Mouse (Mus musculus): ENCODE measurements at regions not wholly inside any gene's neighbourhood (a gene's known extent, or its start where the extent isn't known, plus 50 kb on each side); places are given as distances from the start of the nearest gene placed in this dataset.

DNA sequence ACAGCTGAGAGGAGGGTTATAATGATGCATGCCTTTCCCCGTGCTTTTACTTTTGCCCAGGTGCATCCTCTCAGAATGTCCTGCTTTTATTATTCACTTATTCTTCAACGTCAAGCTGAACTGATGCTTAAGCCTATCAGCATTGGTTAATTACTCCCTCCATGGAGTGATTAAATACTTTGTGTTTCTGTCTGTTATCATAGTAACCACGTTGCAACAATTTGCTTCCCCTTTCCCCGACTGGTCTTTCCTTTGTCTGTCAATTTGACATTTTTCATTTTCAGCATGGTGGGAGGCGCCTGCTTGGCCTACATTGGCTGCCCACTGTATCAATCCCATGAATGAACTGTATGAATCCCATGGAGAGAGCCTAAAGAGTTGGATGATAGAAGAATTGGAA is 101.8 kb downstream of the Ccdc71l start:
- H3K4me1 ChIP-seq (ENCODE audit: control insufficient read depth, insufficient read depth, insufficient read length, low read length), result no peaks in the 10 kb centered on the region

DNA sequence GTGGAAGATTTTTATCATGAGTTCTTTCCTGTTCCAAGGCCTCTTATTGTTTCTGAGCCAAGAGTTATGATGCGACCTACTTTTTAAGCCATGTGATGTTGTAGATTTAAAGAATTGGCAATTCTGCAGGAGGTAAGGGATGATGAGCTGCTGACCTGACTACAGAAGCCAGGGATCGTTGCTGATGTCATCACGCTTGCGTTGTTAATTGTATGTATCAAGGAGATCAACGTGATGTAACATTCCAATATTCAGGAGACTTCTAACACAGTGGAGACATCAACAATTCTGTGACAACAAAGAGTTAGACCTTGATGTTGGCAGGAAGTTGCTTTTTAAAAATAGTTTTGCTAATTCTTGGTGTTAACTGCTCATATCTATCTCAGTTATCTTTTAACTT is 102.5 kb downstream of the Ccdc71l start:
- H3K27ac ChIP-seq (replicated peaks; ENCODE audit: low read depth, low read length), result no peak overlapping the region
- no peaks in the 10 kb centered on the region for H3K4me1 ChIP-seq (ENCODE audit: control insufficient read depth, insufficient read depth, insufficient read length, low read length)
- H3K4me3 ChIP-seq (ENCODE audit: insufficient read depth, low read depth, low read length), result no peak overlapping the region

More for the DNA sequence above, 101.8 kb downstream of the Ccdc71l start:
- no peak overlapping the region for H3K27ac ChIP-seq (replicated peaks; ENCODE audit: low read depth, low read length)
- H3K4me3 ChIP-seq (ENCODE audit: insufficient read depth, low read depth, low read length), result no peak overlapping the region

- peaks cover 2% of the 10 kb centered on the region; the same call in 1 of the 2 replicates for H3K4me1 ChIP-seq (ENCODE audit: control insufficient read depth, insufficient read depth, insufficient read length, low read length)
- no peak overlapping the region for H3K27ac ChIP-seq (replicated peaks; ENCODE audit: low read depth, low read length)
- H3K4me3 ChIP-seq (ENCODE audit: insufficient read depth, low read depth, low read length), result no peak overlapping the region
These were observed 103.8 kb downstream of the Ccdc71l start for GRCm38 (mm10) chr12:32482343-32482742.

GRCm38 (mm10) chr12:32482777-32483176 is 104.3 kb downstream of the Ccdc71l start:
- Histone ChIP-seq H3K4me1 (ENCODE audit: control insufficient read depth, insufficient read depth, insufficient read length, low read length) (peaks cover 4% of the 10 kb centered on the region; the same call in 1 of the 2 replicates), H3K27ac (replicated peaks; ENCODE audit: low read depth, low read length) (no peak overlapping the region), H3K4me3 (ENCODE audit: insufficient read depth, low read depth, low read length) (no peak overlapping the region)

GRCm38 (mm10) chr12:32486246-32486645 is 107.7 kb downstream of the Ccdc71l start:
- no peak overlapping the region for H3K27ac ChIP-seq (replicated peaks; ENCODE audit: low read depth, low read length)
- H3K4me3 ChIP-seq (ENCODE audit: insufficient read depth, low read depth, low read length), result no peak overlapping the region
- H3K4me1 ChIP-seq (ENCODE audit: control insufficient read depth, insufficient read depth, insufficient read length, low read length), result peaks cover 9% of the 10 kb centered on the region; the same call in 1 of the 2 replicates

DNA sequence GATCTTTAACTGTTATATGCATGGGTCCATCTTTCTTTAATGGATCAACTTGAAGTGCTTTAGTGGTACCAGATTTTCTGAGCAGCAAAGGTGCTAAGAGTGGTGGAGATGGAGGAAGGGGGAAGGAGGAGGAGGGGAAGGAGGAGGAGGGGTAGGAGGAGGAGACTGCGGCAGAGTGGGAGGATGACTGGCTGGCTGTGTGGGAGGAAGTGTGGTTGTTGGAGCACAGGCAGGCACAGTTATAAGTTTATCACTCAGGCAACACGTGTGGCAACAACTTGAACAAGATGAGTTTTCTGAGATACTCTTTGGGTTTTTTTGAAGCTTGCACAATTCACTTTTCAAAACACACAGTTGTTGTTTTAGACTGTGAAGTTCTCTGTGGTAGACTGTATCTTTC is 108.2 kb downstream of the Ccdc71l start:
- H3K4me1 ChIP-seq (ENCODE audit: control insufficient read depth, insufficient read depth, insufficient read length, low read length), result peaks cover 9% of the 10 kb centered on the region; the same call in 1 of the 2 replicates
- H3K4me3 ChIP-seq (ENCODE audit: insufficient read depth, low read depth, low read length), result no peak overlapping the region
- no peak overlapping the region for H3K27ac ChIP-seq (replicated peaks; ENCODE audit: low read depth, low read length)

GRCm38 (mm10) chr12:32487883-32488577 is 109.5 kb downstream of the Ccdc71l start:
- Histone ChIP-seq H3K4me1 (ENCODE audit: control insufficient read depth, insufficient read depth, insufficient read length, low read length) (peaks cover 9% of the 10 kb centered on the region; the same call in 1 of the 2 replicates), H3K27ac (replicated peaks; ENCODE audit: low read depth, low read length) (peak overlapping the region; percentile 85), H3K4me3 (ENCODE audit: insufficient read depth, low read depth, low read length) (no peak overlapping the region)

DNA sequence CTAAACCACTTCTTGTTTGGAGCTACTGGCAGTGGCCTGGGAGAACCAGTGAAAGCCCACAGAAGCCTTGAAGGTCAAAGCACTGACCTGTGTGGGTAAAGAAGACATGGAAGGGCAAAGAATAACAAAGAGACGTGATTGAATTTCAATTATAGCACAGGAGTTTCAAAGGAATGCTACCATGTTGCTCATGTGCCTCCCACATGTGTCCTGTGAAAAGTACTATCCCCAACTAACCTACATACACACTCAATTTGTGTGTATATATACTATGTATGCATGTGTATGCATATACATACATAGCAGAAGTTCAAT is 110.0 kb downstream of the Ccdc71l start:
- Histone ChIP-seq H3K4me1 (ENCODE audit: control insufficient read depth, insufficient read depth, insufficient read length, low read length) (peaks cover 9% of the 10 kb centered on the region; the same call in 1 of the 2 replicates), H3K4me3 (ENCODE audit: insufficient read depth, low read depth, low read length) (no peak overlapping the region), H3K27ac (replicated peaks; ENCODE audit: low read depth, low read length) (peak overlapping the region; percentile 85)

GRCm38 (mm10) chr12:32489415-32490139 is 111.1 kb downstream of the Ccdc71l start:
- Histone ChIP-seq H3K27ac (replicated peaks; ENCODE audit: low read depth, low read length) (no peak overlapping the region), H3K4me3 (ENCODE audit: insufficient read depth, low read depth, low read length) (no peak overlapping the region)

GRCm38 (mm10) chr12:32504196-32504595 is 125.7 kb downstream of the Ccdc71l start:
- Histone ChIP-seq H3K27ac (replicated peaks; ENCODE audit: low read depth, low read length) (no peak overlapping the region), H3K4me3 (ENCODE audit: insufficient read depth, low read depth, low read length) (no peak overlapping the region), H3K4me1 (ENCODE audit: control insufficient read depth, insufficient read depth, insufficient read length, low read length) (no peaks in the 10 kb centered on the region; the same call in 1 of the 2 replicates)

More at GRCm38 (mm10) chr12:32489415-32490139, 111.1 kb downstream of the Ccdc71l start:
- H3K4me1 ChIP-seq (ENCODE audit: control insufficient read depth, insufficient read depth, insufficient read length, low read length), result peaks cover 9% of the 10 kb centered on the region; the same call in 1 of the 2 replicates

GRCm38 (mm10) chr12:32508671-32509070 is 130.2 kb downstream of the Ccdc71l start:
- Histone ChIP-seq H3K27ac (replicated peaks; ENCODE audit: low read depth, low read length) (no peak overlapping the region), H3K4me1 (ENCODE audit: control insufficient read depth, insufficient read depth, insufficient read length, low read length) (no peaks in the 10 kb centered on the region; the same call in 1 of the 2 replicates), H3K4me3 (ENCODE audit: insufficient read depth, low read depth, low read length) (no peak overlapping the region)

DNA sequence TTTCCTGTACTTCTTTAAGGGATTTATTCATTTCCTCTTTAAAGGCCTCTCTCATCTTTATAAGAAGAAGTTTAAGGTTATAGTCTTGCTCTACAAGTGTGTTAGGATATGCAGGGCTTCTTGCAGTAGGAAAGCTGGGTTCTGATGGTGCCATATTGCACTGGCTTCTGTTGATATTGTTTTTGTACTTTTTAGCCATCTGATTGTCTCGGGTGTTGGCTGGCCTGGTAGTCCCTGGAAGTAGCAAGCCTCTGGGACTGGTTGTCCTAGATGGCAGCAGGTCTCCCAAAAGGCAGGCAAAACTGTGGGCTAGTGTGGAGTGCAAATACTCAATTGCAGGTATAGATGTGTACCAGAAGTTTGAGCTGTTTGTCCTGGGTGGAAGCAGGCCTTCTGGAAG is 147.1 kb downstream of the Ccdc71l start:
- H3K4me3 ChIP-seq (ENCODE audit: insufficient read depth, low read depth, low read length), result no peak overlapping the region
- no peak overlapping the region for H3K27ac ChIP-seq (replicated peaks; ENCODE audit: low read depth, low read length)
- no peaks in the 10 kb centered on the region for H3K4me1 ChIP-seq (ENCODE audit: control insufficient read depth, insufficient read depth, insufficient read length, low read length)

DNA sequence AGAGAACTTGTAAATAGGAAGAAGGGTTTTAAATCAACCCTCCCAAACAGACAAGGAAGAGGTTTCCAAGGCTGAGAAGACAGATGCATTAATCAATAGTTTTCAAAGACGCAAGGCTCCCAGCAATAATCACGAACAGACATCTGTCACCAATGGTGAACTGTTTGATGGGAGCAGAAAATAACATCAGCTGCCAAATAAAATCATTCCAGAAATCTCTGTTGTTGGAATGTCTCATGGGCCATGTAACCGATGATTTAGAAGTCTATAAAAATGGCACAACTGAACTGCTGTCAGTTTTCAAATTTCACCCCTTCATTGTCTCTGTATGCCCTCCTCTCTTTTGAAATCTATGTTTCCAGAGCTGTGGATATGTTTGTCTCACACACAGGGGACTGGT is 152.7 kb downstream of the Ccdc71l start:
- H3K27ac ChIP-seq (replicated peaks; ENCODE audit: low read depth, low read length), result no peak overlapping the region
- H3K4me1 ChIP-seq (ENCODE audit: control insufficient read depth, insufficient read depth, insufficient read length, low read length), result no peaks in the 10 kb centered on the region
- H3K4me3 ChIP-seq (ENCODE audit: insufficient read depth, low read depth, low read length), result no peak overlapping the region

GRCm38 (mm10) chr12:32533641-32534040 is 155.1 kb downstream of the Ccdc71l start:
- Histone ChIP-seq H3K27ac (replicated peaks; ENCODE audit: low read depth, low read length) (no peak overlapping the region), H3K4me1 (ENCODE audit: control insufficient read depth, insufficient read depth, insufficient read length, low read length) (no peaks in the 10 kb centered on the region), H3K4me3 (ENCODE audit: insufficient read depth, low read depth, low read length) (no peak overlapping the region)

GRCm38 (mm10) chr12:32545466-32545865 is 167.0 kb downstream of the Ccdc71l start:
- Histone ChIP-seq H3K27ac (replicated peaks; ENCODE audit: low read depth, low read length) (no peak overlapping the region), H3K4me3 (ENCODE audit: insufficient read depth, low read depth, low read length) (no peak overlapping the region), H3K4me1 (ENCODE audit: control insufficient read depth, insufficient read depth, insufficient read length, low read length) (no peaks in the 10 kb centered on the region)

GRCm38 (mm10) chr12:32546356-32546755 is 167.9 kb downstream of the Ccdc71l start:
- Histone ChIP-seq H3K27ac (replicated peaks; ENCODE audit: low read depth, low read length) (no peak overlapping the region), H3K4me1 (ENCODE audit: control insufficient read depth, insufficient read depth, insufficient read length, low read length) (no peaks in the 10 kb centered on the region), H3K4me3 (ENCODE audit: insufficient read depth, low read depth, low read length) (no peak overlapping the region)
